Mouse (Mus musculus): Measurements from ENCODE around the gene Sox5.

Gene Sox5

DNA sequence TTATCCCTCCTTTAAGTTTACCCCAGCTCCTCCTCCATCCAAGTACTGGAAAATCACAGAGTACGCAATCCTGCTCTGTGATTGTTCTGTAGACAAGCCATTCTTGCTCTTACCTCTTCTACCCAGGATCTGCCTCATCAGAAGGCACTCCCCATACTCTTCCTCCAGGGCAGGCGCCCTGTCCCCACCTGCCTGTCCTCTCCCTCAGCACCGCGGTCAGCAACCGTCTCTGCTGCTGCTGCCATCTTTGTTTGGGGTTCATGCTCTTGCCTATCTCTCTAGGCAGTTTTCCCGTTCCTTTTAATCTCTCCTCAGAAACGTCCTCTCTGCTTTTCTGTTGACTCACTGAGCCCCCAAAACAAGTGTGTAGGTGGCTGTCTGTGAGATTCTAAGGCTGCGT lies 236.2 kb downstream of the Sox5 start:
- POLR2A ChIA-PET: no interaction called here
- CTCF ChIA-PET: no interaction called here

- CTCF ChIA-PET: interaction anchor here in 1 of 4 experiments (0.6 kb wide), 1 partner anchor 403 kb away, joined by 4 read pairs; no protein-coding TSS in a partner anchor
- POLR2A ChIA-PET: no interaction called here
Observed at GRCm38 (mm10) chr6:144541316-144541715, 240.5 kb downstream of the Sox5 start.

- POLR2A ChIA-PET: interaction anchor here in 1 of 4 experiments (1.0 kb wide), 1 partner anchor 20 kb away, joined by 3 read pairs; no protein-coding TSS in a partner anchor
Observed at GRCm38 (mm10) chr6:144539439-144540192, 242.2 kb downstream of the Sox5 start.

DNA sequence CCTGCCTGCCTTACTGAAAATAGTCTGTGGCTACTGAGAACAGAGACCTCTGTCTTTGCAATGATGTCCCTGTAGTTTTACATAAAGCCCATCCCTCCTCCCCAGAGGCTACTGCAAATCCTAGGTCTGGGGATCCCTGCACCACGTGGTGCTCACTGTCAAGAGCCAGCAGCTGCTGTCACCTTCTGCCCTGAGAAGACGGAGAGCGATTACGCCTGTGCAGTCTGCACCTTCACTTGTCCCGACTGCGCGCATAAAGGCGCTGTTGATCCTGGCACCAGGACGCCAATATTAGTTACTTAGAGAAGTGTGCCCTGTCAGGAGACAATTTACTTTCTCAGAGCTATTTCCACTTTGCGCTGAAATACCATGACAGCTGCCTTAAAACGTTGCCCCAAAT lies 258.3 kb downstream of the Sox5 start:
- ChIA-PET CTCF (no interaction called here), POLR2A (no interaction called here)

More at GRCm38 (mm10) chr6:144539439-144540192, 242.2 kb downstream of the Sox5 start:
- CTCF ChIA-PET: interaction anchor here in 1 of 4 experiments (0.7 kb wide), 1 partner anchor 40 kb away, joined by 4 read pairs; no protein-coding TSS in a partner anchor

DNA sequence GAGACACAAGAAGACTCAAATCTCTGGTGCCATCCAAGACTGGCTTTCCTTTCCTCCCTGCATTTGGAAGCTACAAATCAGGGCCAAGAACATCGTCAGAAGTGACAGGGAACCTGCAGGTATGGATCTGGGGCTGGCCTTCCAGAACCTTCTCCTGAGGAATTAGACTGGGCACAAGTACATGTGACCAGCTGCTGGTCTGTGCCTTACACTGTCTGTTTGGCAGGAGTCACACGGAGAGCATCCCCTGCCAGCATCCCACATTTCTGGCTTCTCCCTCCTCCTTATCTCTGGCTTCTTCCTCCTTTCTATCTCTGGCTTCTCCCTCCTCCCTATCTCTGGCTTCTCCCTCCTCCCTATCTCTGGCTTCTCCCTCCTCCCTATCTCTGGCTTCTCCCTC lies 263.0 kb downstream of the Sox5 start:
- ChIA-PET POLR2A (no interaction called here), CTCF (no interaction called here)

DNA sequence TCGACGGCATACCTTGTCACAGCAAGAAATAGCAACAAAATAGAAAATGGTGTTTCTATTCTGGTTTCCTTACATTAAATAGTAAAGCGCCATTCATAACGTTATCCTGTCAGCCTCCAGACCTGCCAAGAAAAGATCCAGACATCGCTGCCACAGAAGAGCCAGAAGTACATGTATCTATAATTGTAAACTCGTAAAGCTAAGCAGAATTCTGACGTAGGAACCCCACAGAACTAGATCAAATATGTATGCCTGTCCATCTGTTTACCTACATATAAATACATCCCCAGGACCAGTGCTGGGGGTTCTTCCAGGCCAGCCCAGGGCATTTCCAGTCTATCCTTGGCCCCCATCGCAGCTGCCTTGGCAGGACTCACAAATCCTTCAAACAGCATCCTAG lies 265.9 kb downstream of the Sox5 start:
- CTCF ChIA-PET: no interaction called here
- POLR2A ChIA-PET: no interaction called here

- ChIA-PET CTCF (no interaction called here), POLR2A (interaction anchor here in 3 of 4 experiments (0.7 to 0.9 kb wide), 4 partner anchors 10 to 226 kb away, joined by 3 to 6 read pairs (median 4); no protein-coding TSS in a partner anchor)
Observed at GRCm38 (mm10) chr6:144513761-144514160, 268.0 kb downstream of the Sox5 start.

DNA sequence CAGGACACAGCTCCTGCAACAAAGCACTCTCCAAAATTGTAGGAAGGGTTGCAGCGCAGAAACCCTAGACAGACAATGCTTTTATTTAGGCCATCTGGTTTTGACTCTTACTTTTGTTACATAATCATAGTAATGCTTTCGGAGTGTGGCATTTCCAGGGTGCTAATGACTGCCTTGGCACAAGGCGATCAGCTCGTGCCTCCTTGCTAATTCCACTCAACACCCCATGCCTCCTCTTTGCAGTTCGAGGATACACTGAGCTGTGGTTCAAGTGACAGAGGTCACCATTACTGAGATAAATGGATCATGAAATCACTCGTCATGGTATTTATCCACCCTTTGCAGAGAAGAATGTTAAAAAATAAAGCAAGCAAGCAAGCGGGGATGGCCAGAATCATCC lies 269.9 kb downstream of the Sox5 start:
- POLR2A ChIA-PET: no interaction called here
- CTCF ChIA-PET: interaction anchor here in 1 of 4 experiments (0.5 kb wide), 1 partner anchor 265 kb away, joined by 3 read pairs; no protein-coding TSS in a partner anchor

- ChIA-PET POLR2A (interaction anchor here in 1 of 4 experiments (0.6 kb wide), 1 partner anchor 1621 kb away, joined by 3 read pairs; no protein-coding TSS in a partner anchor), CTCF (interaction anchor here in 1 of 4 experiments (0.5 kb wide), 1 partner anchor 1291 kb away, joined by 3 read pairs; no protein-coding TSS in a partner anchor)
Observed at GRCm38 (mm10) chr6:144510147-144510546, 271.6 kb downstream of the Sox5 start.

GRCm38 (mm10) chr6:144504197-144504551 lies 277.6 kb downstream of the Sox5 start:
- POLR2A ChIA-PET: interaction anchor here in 1 of 4 experiments (0.5 kb wide), 1 partner anchor 734 kb away, joined by 4 read pairs; no protein-coding TSS in a partner anchor
- CTCF ChIA-PET: no interaction called here

- POLR2A ChIA-PET: interaction anchor here in 2 of 4 experiments (0.5 to 0.8 kb wide), 2 partner anchors 10 to 734 kb away, joined by 3 to 4 read pairs; no protein-coding TSS in a partner anchor
- CTCF ChIA-PET: no interaction called here
Observed at GRCm38 (mm10) chr6:144503399-144504196, 278.2 kb downstream of the Sox5 start.

DNA sequence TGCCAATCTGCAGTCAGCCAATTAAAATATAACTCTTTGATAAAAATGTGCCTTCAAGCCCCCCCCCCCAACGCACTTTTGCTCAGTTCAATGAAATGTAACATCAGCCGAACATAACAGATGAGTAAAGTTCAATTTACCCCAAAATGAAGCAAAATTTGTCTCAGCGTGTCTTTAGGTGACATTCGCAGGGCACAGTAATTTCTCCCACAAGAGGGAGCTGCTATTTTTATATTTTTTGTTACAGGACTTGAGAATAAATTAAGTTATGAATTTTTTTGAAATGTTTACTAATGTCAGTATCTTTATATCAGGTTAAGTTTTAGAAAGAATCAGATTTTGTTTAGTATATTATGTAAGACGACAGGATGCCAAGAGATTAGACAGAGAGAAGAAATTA lies 280.3 kb downstream of the Sox5 start:
- ChIA-PET POLR2A (no interaction called here), CTCF (interaction anchor here in 1 of 4 experiments (0.7 kb wide), 1 partner anchor 412 kb away, joined by 4 read pairs; no protein-coding TSS in a partner anchor)

GRCm38 (mm10) chr6:144498177-144498576 lies 283.6 kb downstream of the Sox5 start:
- ChIA-PET POLR2A (no interaction called here), CTCF (interaction anchor here in 2 of 4 experiments (0.5 to 1.1 kb wide), 2 partner anchors 137 to 1279 kb away, joined by 3 to 4 read pairs; no protein-coding TSS in a partner anchor)

DNA sequence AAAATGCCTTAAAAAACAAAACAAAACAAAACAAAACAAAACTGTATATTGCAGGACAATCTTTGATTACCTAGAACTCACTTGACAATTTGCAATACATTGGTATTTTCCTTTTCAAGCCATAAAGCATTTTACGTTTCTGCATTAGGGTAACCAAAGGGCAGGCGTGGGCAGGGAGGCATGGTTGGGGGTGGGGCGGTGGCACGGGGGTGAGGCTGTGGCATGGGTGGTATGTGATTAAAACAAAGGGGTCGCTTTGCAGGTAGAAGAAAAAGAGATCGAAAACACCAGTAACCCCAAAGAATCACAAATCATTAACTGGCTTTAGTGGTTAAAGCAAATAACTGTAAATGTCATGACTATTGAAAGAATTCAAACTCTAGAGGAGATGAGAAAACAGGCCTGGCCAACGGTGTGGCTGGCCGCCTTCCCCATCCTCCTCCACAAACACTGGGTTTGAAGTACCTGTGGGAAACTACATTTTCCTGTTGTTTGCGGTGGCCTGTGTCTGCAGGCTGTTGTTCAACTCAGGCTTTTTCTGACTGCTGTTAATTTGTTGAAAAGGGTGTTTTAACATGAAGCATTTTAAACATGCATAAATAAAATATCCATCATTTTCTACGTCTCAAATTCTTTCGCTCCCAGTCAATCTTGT lies 289.9 kb downstream of the Sox5 start:
- POLR2A ChIA-PET: interaction anchor here in 1 of 4 experiments (0.7 kb wide), 1 partner anchor 149 kb away, joined by 3 read pairs; no protein-coding TSS in a partner anchor
- CTCF ChIA-PET: no interaction called here

DNA sequence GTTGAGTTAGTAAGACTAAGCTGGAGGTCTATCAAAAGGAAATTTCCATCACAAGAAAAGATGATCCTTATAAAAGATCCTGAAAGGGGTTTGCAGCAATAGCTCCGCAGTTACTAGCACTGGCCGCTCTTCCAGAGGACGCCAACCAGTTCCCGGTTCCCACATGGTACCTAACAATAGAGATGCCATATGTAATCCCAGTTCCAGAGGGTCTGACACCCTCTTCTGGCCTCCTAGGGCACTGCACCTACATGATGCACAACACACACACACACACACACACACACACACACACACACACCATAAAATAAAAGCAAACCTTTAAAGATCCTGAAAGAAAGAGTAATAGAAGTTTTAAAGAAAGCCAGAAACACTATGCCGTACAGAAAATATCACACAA lies 290.9 kb downstream of the Sox5 start:
- POLR2A ChIA-PET: interaction anchor here in 1 of 4 experiments (1.0 kb wide), 1 partner anchor 11 kb away, joined by 3 read pairs; no protein-coding TSS in a partner anchor

GRCm38 (mm10) chr6:144485578-144485977 lies 296.2 kb downstream of the Sox5 start:
- POLR2A ChIA-PET: no interaction called here
- CTCF ChIA-PET: no interaction called here

More for the DNA sequence above, 290.9 kb downstream of the Sox5 start:
- CTCF ChIA-PET: interaction anchor here in 2 of 4 experiments (0.6 to 0.7 kb wide), 2 partner anchors 14 to 120 kb away, joined by 3 to 5 read pairs; no protein-coding TSS in a partner anchor

DNA sequence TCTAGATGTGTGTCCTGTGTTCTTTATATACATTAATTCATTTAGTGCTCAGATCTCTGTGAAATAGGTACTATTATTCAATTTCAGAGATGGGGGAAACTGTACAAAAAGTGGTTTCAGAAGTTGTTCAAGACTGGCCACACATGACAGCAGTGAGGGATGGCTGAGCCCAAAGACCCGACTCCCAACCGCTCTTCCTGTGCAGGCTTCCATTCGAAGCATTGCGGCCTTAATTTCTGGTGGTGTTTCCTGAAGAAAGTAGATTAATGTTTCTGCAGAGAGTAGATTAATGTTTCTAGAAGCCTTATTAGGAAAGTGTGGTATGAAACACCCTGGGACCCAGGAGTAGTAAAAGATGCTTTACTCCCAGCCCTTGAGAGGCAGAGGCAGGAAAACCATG lies 298.6 kb downstream of the Sox5 start:
- CTCF ChIA-PET: no interaction called here
- POLR2A ChIA-PET: no interaction called here

DNA sequence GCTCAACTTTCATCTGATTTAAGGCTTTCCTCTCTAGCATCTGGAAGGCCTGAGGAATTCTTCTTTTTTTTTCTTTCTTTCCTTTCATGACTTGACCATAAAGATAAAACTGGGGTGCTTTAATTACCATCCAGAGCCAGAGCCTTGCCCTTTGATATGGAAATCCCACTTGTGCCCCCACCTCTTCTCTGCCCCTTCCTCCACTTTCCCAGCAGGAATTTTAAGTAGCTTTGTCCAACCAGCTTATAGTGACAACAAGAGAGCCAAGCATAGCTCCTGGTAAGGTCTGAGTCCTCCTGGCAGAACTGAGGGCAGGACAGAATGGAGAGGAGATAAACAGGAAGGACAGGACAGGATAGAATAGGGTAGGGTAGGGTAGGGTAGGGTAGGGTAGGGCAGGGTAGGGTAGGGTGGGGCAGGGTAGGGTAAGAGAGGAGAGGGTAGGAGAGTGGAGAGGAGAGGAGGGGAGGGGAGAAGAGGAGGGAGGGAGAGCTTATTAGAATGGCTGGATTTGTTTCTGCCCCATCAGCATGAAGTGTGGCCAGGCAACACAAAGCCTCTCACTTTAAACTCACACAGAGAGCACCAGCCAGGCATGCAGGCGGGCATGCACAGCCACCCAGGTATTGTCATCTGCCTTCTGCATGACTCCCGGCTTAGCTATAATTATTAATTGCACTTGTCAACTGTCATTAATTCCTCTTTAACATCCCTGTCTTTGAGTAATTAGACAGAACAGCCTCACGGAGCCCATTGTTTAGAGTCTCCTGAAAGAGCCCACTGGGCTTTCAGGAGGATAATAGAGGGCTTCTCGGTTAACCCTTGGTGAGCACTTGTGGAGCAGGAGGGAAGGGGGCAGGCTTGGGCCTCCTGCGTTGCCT lies 300.9 kb downstream of the Sox5 start:
- CTCF ChIA-PET: interaction anchor here in 2 of 4 experiments (0.8 to 1.1 kb wide), 2 partner anchors 142 to 209 kb away, joined by 4 to 9 read pairs; no protein-coding TSS in a partner anchor
- POLR2A ChIA-PET: interaction anchor here in 2 of 4 experiments (0.5 to 0.9 kb wide), 4 partner anchors 10 to 826 kb away, joined by 3 to 4 read pairs (median 4); no protein-coding TSS in a partner anchor
